Mouse (Mus musculus) forebrain, embryonic 13.5 days (tissue): Measurements from ENCODE around the gene Pam16. TPM values are rescaled to one million over a fixed set of nuclear protein-coding genes. Genes with fewer than 3 reads are reported as not detected.

Experiments
- ATAC-seq: fragments of 200-750 bp; cut with Nextera tagmentation; 2 replicates; pipeline ENCODE4 v1.8.0; 2017
- H3K27ac ChIP-seq: fragments of 300-500 bp; sonication (generic); 2 replicates; pipeline ENCODE4 v1.5.1; 2015; ENCODE audit warnings: inconsistent platforms, mild to moderate bottlenecking, moderate library complexity
- H3K27me3 ChIP-seq: fragments of 300-500 bp; sonication (generic); 2 replicates; pipeline ENCODE4 v1.6.1; 2015; ENCODE audit warnings: mild to moderate bottlenecking, inconsistent platforms
- H3K36me3 ChIP-seq: fragments of 300-500 bp; sonication (generic); 2 replicates; pipeline ENCODE4 v1.6.1; 2015; ENCODE audit warnings: mild to moderate bottlenecking, inconsistent platforms; ENCODE audit not compliant: poor library complexity, severe bottlenecking
- H3K4me1 ChIP-seq: fragments of 300-500 bp; sonication (generic); 2 replicates; pipeline ENCODE4 v1.6.1; 2015; ENCODE audit warnings: inconsistent platforms
- H3K4me2 ChIP-seq: fragments of 300-500 bp; sonication (generic); 2 replicates; pipeline ENCODE4 v1.6.1; 2015; ENCODE audit warnings: inconsistent platforms, mild to moderate bottlenecking, moderate library complexity
- H3K4me3 ChIP-seq: fragments of 300-500 bp; sonication (generic); 2 replicates; pipeline ENCODE4 v1.5.1; 2015; ENCODE audit warnings: mild to moderate bottlenecking, inconsistent platforms
- H3K9ac ChIP-seq: fragments of 300-500 bp; sonication (generic); 2 replicates; pipeline ENCODE4 v1.6.1; 2015; ENCODE audit warnings: mild to moderate bottlenecking, inconsistent platforms
- H3K9me3 ChIP-seq: fragments of 300-500 bp; sonication (generic); replicated peaks from 2 replicates; pipeline ENCODE4 v1.6.1; 2016; ENCODE audit warnings: inconsistent platforms
- WGBS: fragments of 180-500 bp; shearing (Covaris S2); methylation state at CpG from one replicate; pipeline ENCODE4 v1.1.7; 2015; 5-methylcytosine and 5-hydroxymethylcytosine counted together
- polyA plus RNA-seq: library from polyadenylated mRNA; unstranded; fragments of >200 nt; fragmentation: Nextera tagmentation; extraction: Ambion mirVana; gene quantifications from 2 replicates; pipeline ENCODE4 v1.2.1, GENCODE M21; 2015

Pam16 gene
- polyA plus RNA-seq, 1 experiment from 2014 or later = 149 TPM

DNA sequence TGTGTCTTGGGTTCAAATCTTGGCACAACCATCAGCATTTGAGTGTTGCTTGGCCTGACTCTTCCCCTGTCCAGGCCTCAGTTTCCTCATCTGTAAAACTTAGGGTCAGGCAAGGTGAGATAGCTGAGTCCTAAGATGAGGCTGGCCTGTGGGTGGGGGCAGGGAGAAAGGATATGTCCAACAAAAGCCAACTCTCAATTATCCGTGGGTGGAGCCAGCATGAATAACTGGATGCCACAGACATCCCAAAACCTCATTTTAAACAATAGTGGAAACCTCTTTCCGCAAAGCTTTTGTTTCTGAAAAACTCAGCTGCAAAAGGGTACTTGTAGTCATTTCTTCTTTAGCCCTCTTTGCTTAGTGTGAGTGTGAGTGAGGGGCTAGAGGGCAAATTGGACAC lies 28.0 kb downstream of the Pam16 start:
- H3K27me3 ChIP-seq = no peaks in the 10 kb centered on the region
- 32% methylated on average over 2 of the region's 2 CpGs for WGBS
- no peaks in the 10 kb centered on the region for H3K9me3 ChIP-seq
- 0 out of 2 replicates have a peak overlapping the region, but pooled peaks have one; percentile 94 for H3K27ac ChIP-seq
- no peak for ATAC-seq
- H3K9ac ChIP-seq = peak overlapping the region; percentile 94; the same call in 1 of the 2 replicates
- H3K4me2 ChIP-seq = peak overlapping the region; percentile 97
- H3K4me1 ChIP-seq = peaks cover 81% of the 10 kb centered on the region
- H3K4me3 ChIP-seq = peak overlapping the region; percentile 84
- H3K36me3 ChIP-seq = 0 out of 2 replicates have a peak, but pooled peaks cover 5% of the 10 kb centered on the region

DNA sequence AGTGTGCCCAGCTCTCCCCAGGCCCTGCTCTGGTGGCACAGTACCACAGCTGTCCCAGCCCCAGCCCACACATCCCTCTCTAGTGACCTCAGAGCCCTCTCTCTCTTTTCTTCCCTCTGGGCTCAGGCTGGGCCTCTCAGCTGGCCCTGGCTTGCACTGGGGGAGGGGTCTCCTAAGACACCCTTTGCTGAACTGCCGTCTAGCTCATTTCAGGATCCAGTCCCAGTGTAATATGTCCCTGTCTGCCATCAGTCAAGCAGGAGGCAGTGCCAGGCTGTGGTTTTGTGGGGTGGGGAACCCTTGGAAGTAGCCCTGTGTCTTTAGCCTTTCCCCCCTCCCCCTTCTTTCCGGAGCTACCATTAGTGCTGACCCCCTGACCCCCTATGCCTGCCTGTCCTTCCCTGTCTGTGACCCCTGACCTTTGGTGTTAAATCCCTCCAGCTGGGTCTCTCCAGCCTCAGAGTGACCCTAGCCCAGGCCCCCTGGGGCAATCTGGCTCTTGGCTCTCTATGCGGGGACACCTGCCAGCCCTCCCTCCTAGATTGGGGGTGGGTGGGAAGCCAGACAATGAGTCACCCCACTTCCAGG lies 28.6 kb downstream of the Pam16 start:
- peak overlapping the region; percentile 97 for H3K4me2 ChIP-seq
- no peaks in the 10 kb centered on the region for H3K9me3 ChIP-seq
- peak overlapping the region; percentile 84 for H3K4me3 ChIP-seq
- no peak for ATAC-seq
- 0 out of 2 replicates have a peak, but pooled peaks cover 3% of the 10 kb centered on the region for H3K36me3 ChIP-seq
- peak overlapping the region; percentile 94 for H3K9ac ChIP-seq
- H3K27me3 ChIP-seq = no peaks in the 10 kb centered on the region
- H3K4me1 ChIP-seq = peaks cover 78% of the 10 kb centered on the region
- 5% methylated on average over 3 of the region's 3 CpGs for WGBS
- peak overlapping the region; percentile 94 for H3K27ac ChIP-seq

DNA sequence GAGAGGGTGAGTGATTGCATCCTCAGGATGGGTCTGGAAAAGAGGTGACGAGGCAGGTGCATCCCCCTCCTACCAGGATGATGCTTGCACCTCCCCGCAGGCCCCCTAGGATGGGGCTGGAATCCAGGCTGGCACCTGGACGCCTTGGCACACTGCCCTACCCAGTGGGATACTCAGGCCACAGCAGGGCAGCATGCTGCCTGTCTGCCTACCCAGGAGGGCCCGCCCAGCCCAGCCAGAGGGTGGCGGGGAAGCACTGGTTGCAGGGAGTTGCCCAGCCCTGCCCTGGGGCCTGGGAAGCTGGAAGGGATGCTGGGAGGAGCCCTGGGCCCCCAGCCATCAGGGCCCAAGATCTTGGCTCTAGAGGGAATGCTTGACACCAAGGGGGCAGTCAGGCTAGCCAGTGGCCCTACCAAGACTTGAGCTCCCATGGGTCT lies 29.2 kb downstream of the Pam16 start:
- Histone ChIP-seq H3K27ac (peak overlapping the region; percentile 94), H3K4me1 (peaks cover 72% of the 10 kb centered on the region), H3K36me3 (peaks cover 4% of the 10 kb centered on the region), H3K9me3 (no peaks in the 10 kb centered on the region), H3K4me2 (peak overlapping the region; percentile 97), H3K4me3 (peak overlapping the region; percentile 84), H3K27me3 (no peaks in the 10 kb centered on the region), H3K9ac (peak overlapping the region; percentile 94)
- 1% methylated on average over 5 of the region's 5 CpGs for WGBS
- peak; percentile 9 for ATAC-seq

DNA sequence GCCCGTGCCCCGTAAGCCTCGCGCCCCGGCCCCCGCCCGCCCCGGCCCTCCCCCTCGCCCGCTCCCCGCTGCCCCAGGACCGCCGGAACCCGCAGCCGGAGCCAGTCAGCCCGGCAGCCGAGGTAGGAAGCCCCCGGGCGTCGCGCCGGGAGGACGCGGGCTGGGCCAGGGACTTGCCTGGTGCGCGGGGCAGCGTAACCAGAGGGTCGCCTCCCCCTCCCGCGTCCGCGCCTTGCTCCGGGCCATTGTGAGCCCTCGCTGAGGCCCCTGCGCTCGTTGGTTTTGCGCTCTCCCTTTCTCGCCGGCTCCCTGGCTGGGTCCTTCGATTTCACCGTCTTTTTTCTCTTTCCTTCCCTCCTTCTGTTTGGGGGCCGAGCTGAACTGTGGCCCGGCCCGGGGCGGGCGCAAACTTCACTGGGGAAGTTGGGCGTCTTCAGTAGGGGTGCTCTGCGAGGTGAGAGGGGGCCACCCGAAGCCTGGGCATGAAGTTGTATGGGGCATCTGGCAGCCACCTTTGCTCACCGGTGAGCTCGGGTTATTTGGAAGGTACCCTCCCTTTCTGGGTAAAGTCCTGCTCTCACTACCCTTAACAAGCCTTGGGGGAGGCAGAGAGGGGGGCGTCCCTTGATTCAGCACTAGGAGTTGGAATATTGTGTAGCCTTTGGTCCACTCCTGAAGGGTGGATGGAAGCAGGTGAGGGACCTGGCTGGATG lies 29.8 kb downstream of the Pam16 start:
- Histone ChIP-seq H3K27me3 (no peaks in the 10 kb centered on the region), H3K4me1 (peaks cover 72% of the 10 kb centered on the region), H3K4me2 (peak overlapping the region; percentile 97), H3K36me3 (peaks cover 10% of the 10 kb centered on the region), H3K9me3 (no peaks in the 10 kb centered on the region), H3K9ac (peak overlapping the region; percentile 94), H3K27ac (peak overlapping the region; percentile 94), H3K4me3 (peak overlapping the region; percentile 84)
- peak; percentile 57 for ATAC-seq
- under 1% methylated on average over 35 of the region's 52 CpGs for WGBS

DNA sequence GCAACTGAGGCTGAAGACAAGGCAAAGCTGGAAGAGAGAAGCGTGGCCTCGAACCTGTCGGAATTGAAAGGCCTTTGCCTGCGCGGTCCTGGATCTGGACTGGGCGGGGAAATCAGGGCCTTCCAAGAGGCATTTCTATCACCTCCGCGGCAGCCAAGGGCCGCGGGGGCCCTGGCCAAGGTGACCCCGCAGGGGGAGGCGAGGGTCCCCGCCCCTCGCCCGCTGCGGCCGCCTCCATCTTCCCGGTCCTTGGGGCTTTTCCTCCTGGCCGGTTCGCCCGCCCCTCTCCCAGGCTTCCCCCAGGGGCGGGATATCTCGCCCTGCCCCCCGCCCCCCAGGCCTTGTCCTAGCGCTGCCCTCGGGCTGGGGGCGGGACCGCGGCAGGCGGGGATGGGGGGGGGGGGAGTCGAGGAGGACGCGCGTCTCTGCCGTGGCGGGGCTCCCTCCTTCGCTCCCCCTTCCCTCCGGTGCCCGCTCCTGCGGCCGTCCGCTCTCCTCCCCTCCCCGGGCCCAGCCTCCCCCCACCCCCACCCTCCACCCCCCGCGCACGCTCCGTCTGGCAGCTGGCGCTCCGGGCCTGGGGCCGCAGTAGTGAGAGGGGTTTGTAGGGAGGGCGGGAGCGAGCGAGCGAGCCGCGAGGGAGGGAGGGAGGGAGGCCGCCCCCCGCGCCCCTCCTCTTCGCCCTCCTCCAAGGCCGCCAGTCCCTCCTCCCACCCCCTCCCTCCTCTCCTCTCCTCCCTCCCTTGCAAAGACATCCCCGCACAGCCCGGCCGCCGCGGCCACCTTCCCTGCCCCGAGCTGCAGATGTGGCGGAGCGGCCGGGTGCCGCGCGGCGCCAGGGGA lies 30.6 kb downstream of the Pam16 start, which contains the start of gene Glis2:
TSS of gene Glis2 (plus strand) at position 743 of the 843 bp plus-strand sequence.
- peak within 1 kb of the TSS; percentile 94 for H3K27ac ChIP-seq
- H3K4me1 ChIP-seq = peaks cover 65% of the 10 kb centered on the region
- H3K4me3 ChIP-seq = peak within 1 kb of the TSS; percentile 84
- peaks cover 10% of the 10 kb centered on the region for H3K36me3 ChIP-seq
- H3K27me3 ChIP-seq = no peaks in the 10 kb centered on the region
- H3K4me2 ChIP-seq = peak within 1 kb of the TSS; percentile 97
- ATAC-seq = peak; percentile 84
- peak within 1 kb of the TSS; percentile 94 for H3K9ac ChIP-seq
- 0% methylated on average over 11 of the region's 74 CpGs for WGBS
- H3K9me3 ChIP-seq = no peaks in the 10 kb centered on the region

DNA sequence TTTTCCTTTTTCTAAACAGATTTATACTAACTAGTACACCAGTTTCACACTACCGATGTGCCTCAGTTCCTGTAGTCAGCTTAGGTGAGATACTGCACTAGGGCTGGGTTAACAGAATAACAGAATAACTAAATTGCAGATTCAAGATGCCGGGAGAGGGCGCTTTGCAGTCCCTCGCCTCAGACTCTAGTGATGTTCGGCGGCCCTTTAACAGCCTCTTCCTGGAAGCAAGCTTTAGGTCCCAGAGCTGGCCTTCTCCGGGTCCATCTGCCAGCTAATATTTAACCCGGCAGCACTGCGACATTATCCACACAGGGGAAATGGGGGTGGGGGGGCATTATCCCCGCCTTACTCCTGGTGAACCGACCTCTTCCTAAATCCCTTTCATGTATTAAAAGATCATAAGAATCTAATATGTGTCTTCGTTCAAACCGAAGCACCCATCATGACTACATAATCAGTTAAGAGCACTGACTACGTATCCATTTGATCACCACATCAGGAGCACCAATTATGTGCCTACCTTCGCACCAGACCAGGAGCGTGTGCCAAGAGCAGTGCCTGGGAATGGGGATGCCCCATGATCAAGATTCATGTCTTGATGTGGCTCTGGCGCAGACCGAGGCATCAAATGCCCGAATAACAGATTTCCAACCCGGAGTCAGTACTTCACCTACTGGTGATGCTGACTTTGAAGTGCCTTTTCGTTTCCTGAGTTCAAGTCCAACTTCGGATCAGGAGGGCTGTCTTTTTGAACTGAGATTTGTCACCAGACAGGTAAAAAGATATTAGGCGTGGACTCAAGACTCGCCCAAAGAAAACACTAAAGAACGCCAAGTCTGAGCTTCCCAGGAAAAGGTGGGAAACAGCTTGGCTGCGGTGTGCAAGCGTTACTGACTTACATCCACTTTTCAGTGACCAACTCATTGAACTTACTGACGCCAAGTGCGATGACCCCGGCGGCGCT lies 31.6 kb downstream of the Pam16 start:
- ATAC-seq = no peak
- Histone ChIP-seq H3K36me3 (peaks cover 10% of the 10 kb centered on the region), H3K27me3 (no peaks in the 10 kb centered on the region), H3K27ac (peak overlapping the region; percentile 94), H3K9me3 (no peaks in the 10 kb centered on the region), H3K4me1 (peaks cover 55% of the 10 kb centered on the region), H3K4me2 (peak overlapping the region; percentile 97), H3K4me3 (peak overlapping the region; percentile 84), H3K9ac (peak overlapping the region; percentile 94)
- WGBS = 13% methylated on average over 32 of the region's 32 CpGs

DNA sequence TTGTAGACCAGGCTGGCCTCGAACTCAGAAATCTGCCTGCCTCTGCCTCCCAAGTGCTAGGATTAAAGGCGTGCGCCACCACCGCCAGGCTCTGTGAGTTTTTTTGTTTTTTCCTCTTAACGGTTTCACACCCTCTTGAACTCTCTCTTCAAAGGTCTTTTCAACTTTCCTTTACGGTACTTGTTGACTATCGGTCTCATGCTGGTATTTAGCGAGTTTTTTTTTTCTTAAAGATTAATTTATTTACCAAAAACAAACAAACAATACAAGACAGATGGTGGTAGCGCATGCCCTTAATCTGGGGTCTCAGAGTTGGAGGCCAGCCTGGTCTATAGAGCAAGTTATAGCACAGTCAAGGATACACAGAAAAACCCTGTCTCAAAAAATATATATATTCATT lies 34.6 kb downstream of the Pam16 start:
- Histone ChIP-seq H3K9me3 (no peaks in the 10 kb centered on the region), H3K4me2 (no peak overlapping the region), H3K4me3 (no peak overlapping the region), H3K9ac (no peak overlapping the region), H3K4me1 (peaks cover 42% of the 10 kb centered on the region), H3K36me3 (peaks cover 10% of the 10 kb centered on the region), H3K27ac (no peak overlapping the region), H3K27me3 (no peaks in the 10 kb centered on the region)
- WGBS = 94% methylated on average over 9 of the region's 9 CpGs
- no peak for ATAC-seq

DNA sequence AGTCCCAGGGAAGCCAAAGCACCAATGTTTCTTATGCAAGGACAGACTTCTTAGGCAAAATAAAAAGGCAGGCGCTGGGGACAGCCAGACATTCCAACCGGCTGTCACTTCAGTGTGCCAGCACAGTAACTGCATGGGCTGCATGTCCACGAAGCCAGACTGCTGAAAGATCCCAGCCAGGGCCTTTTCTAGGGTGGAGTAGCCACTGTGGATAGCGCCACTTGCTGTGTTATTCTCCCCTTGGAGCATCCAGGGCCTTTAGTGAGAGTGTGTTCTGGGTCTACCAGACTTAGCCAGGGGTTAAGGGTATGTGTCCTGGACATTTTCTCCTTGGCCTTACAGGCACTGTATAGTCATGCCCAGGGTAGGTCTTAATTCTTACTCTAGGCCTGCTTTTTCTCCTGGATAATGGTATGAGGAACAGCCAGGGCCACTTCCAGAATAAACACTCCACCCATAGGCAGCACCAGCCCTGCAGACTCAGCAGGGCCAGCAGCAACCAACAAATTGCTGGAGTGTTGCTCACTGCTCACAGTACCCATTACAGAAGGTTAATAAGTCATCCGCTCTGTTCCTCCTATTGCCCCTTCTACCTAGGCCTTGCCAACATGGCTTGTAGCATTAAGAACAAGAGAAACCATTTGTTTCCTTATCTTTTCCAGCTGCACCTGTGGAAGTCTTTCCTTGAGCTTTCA lies 37.1 kb downstream of the Pam16 start:
- Histone ChIP-seq H3K27me3 (no peaks in the 10 kb centered on the region), H3K4me3 (peak overlapping the region; percentile 51; the same call in 1 of the 2 replicates), H3K9me3 (no peaks in the 10 kb centered on the region), H3K36me3 (peaks cover 10% of the 10 kb centered on the region), H3K9ac (no peak overlapping the region), H3K4me2 (no peak overlapping the region; the same call in 1 of the 2 replicates), H3K27ac (peak overlapping the region; percentile 73), H3K4me1 (peaks cover 25% of the 10 kb centered on the region)
- WGBS = 54% methylated on average over 5 of the region's 5 CpGs
- no peak for ATAC-seq

DNA sequence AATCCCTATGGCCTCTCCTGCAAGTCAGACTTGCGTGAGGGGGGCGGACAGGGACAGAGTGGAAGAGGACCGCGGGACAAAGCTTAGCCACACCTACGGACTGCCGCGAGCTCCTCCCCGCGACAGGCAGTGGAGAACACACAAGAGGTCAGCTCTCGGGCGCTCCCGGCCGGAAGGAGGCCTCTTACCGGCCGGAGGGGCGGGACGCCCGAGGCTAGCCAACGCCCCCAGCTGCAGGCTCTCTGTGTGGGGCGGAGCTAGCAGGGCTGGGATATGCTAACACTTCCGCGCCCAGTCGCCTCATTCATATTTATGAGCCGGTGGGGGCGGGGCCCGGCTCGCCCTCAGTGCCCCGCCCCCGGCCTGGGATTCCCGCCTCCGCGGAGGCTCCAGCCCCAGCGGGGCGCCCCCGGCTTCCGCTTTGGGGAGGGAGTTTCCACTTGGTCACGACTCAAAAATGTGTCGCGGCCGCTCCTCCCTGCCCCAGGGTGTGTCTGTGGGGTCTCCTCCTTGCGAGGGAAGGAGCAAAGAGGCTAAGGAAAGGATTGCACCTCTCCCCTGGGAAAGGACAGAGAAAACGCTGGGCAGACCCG lies 38.2 kb downstream of the Pam16 start:
- Histone ChIP-seq H3K27ac (peak overlapping the region; percentile 73), H3K9me3 (no peaks in the 10 kb centered on the region), H3K4me1 (peaks cover 16% of the 10 kb centered on the region; the same call in 1 of the 2 replicates), H3K36me3 (peaks cover 10% of the 10 kb centered on the region), H3K4me2 (peak overlapping the region; percentile 62), H3K4me3 (peak overlapping the region; percentile 51), H3K9ac (peak overlapping the region; percentile 67), H3K27me3 (no peaks in the 10 kb centered on the region)
- peak; percentile 99 for ATAC-seq
- WGBS = under 1% methylated on average over 43 of the region's 43 CpGs
